Mouse (Mus musculus) left cerebral cortex, postnatal 4 days (tissue): ENCODE measurements around the gene Txnl4b. TPM values are rescaled to one million over a fixed set of nuclear protein-coding genes. Genes with fewer than 3 reads are reported as not detected.

Source experiments
- DNase-seq: peaks from one replicate; pipeline ENCODE4 v3.0.0-alpha.2; 2022
- intact Hi-C: fragments of 180-260 bp; cut with DNase I; formaldehyde crosslinking; loops from one replicate; pipeline ENCODE4 v1.15.1; 2025
- total RNA-seq, 2 experiments: library from RNA; stranded (reverse); gene quantifications; 2 replicates each; pipeline ENCODE4 v1.2.3; 2021

Gene Txnl4b
- total RNA-seq, 2 experiments from 2014 or later: 8.7 to 9.2 TPM

- DNase-seq: no peak
- intact Hi-C loops: no loop called here
Observed at GRCm38 (mm10) chr8:109593117-109593788, 27.6 kb downstream of the Txnl4b start.

DNA sequence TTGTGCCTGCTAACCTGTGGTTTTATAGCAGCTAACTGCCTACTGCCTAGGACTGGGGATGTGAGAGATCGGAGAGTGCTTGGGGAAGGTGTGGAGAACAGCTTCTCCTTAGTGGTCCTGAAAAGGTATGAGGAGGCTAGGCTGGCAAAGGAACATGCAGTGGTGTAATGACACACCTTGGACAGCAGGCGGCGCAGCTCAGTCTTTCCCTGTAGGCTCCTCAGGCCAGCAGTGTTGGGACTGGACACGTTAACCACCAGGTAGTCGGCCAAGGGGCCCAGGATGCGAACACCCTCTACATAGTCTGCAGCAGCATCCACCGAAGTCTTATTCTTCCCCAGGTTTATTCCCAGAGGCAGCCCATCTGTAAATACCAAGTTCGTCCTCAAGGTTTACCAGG is 30.2 kb downstream of the Txnl4b start:
- intact Hi-C loops: no loop called here

GRCm38 (mm10) chr8:109606725-109607124 is 41.0 kb downstream of the Txnl4b start:
- DNase-seq: no peak
- intact Hi-C loops: no loop called here

More for the DNA sequence above, 30.2 kb downstream of the Txnl4b start:
- peak; percentile 63 for DNase-seq

- intact Hi-C loops: no loop called here
- no peak for DNase-seq
Observed at GRCm38 (mm10) chr8:109607650-109608049, 42.0 kb downstream of the Txnl4b start.

DNA sequence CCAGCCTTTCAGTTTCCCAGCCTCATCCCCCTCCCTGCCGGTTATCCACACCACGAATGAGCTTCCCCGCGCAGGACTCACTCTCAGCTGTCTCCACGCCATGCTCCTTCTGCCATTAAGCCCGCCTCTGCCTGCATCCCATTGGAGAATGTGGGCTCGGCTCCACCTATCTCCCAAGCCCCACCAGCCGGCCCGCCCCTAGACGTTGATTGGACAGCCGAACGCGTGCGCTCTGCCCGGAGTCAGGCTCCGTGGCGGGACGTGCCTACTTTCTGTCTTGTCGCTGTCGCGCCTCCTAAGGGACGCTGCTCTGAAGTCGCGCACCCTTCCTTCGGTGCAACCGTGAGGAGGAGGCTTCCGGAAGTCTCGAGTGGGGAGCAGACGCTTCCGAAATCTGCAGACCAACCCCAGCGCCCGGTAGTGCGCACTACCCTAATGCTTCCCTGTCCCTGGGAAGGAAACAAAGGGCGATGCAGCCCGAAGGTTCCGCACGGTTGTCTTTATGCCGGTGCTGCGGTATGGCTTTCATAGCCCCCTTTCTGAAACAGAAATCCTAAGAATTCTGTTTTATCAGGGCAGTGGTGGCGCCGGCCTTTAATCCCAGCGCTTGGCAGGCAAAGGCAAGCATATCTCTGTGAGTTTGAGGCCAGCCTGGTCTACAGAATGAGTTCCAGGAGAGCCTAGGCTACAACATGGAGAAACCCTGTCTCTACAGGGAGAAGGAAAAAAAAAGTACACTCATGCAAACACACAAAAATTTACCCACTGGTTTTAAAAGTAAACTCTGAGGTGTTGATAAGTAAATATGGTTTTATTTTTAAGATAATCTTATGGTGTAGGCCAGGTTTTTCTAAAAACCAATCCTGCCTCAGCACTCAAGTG is 42.8 kb downstream of the Txnl4b start, which contains the start of gene Dhodh:
Gene Dhodh, minus strand, starts transcription at position 403 of the 882 bp plus-strand sequence.
- peak; percentile 98 for DNase-seq
- intact Hi-C loops: no loop called here

GRCm38 (mm10) chr8:109609153-109609502 is 43.4 kb downstream of the Txnl4b start:
- intact Hi-C loops: no loop called here
- DNase-seq: no peak

- intact Hi-C loops: no loop called here
Observed at GRCm38 (mm10) chr8:109614243-109615210, 48.8 kb downstream of the Txnl4b start, which contains the start of gene Pkd1l3. Gene Pkd1l3 (plus strand): TSS chr8:109614517.

GRCm38 (mm10) chr8:109615569-109615968 is 49.9 kb downstream of the Txnl4b start:
- DNase-seq: no peak
- intact Hi-C loops: no loop called here

More at GRCm38 (mm10) chr8:109614243-109615210, 48.8 kb downstream of the Txnl4b start, which contains the start of gene Pkd1l3:
- no peak for DNase-seq

Other genes starting within 250 kb of the Txnl4b start
- gene Pmfbp1, start 71.9 kb upstream of the Txnl4b start, total RNA-seq: under 1 TPM in 1 of 2 experiments, not detected in 1; 0.12 TPM
- gene Dhx38, start within 50 bp of the Txnl4b start, total RNA-seq: 10 to 100 TPM; 25.9 to 26.6 TPM
- under 1 TPM in 1 of 2 experiments, not detected in 1; 0.60 TPM for gene Hp, start 13.3 kb downstream of the Txnl4b start, total RNA-seq
- 10 to 100 TPM; 19.0 to 19.9 TPM for gene Dhodh, start 42.8 kb downstream of the Txnl4b start, total RNA-seq
- gene Pkd1l3, start 48.6 kb downstream of the Txnl4b start, total RNA-seq: under 1 TPM; 0.26 to 0.64 TPM
- gene Ist1, start 127.4 kb downstream of the Txnl4b start, total RNA-seq: 10 to 100 TPM; 85.9 to 89.9 TPM
- 10 to 100 TPM; 89.8 to 90.5 TPM for gene Zfp821, start 139.7 kb downstream of the Txnl4b start, total RNA-seq
- gene Atxn1l, start 171.8 kb downstream of the Txnl4b start, total RNA-seq: 10 to 100 TPM; 28.7 to 34.0 TPM
- gene Ap1g1, start 212.7 kb downstream of the Txnl4b start, total RNA-seq: 100 to 1,000 TPM; 110 to 116 TPM